Mouse (Mus musculus) heart, embryonic 10.5 days (tissue): ENCODE measurements around the gene Rgs6. TPM values are rescaled to one million over a fixed set of nuclear protein-coding genes. Genes with fewer than 3 reads are reported as not detected.

Experiments
- DNase-seq: peaks from one replicate; pipeline ENCODE4 v3.0.0-alpha.2; 2017; ENCODE audit warnings: low spot score
- H3K27ac ChIP-seq: fragments of 300-500 bp; sonication (generic); 2 replicates; pipeline ENCODE4 v1.5.1; 2016; ENCODE audit warnings: mild to moderate bottlenecking
- H3K27me3 ChIP-seq: fragments of 300-500 bp; sonication (generic); 2 replicates; pipeline ENCODE4 v1.6.1; 2016; ENCODE audit warnings: mild to moderate bottlenecking; ENCODE audit not compliant: poor library complexity, insufficient read depth, severe bottlenecking
- H3K36me3 ChIP-seq: fragments of 300-500 bp; sonication (generic); 2 replicates; pipeline ENCODE4 v1.6.1; 2016; ENCODE audit warnings: mild to moderate bottlenecking, moderate library complexity
- H3K4me1 ChIP-seq: fragments of 300-500 bp; sonication (generic); 2 replicates; pipeline ENCODE4 v1.6.1; 2016; ENCODE audit warnings: mild to moderate bottlenecking
- H3K4me3 ChIP-seq: fragments of 300-500 bp; sonication (generic); 2 replicates; pipeline ENCODE4 v1.5.1; 2016; ENCODE audit warnings: mild to moderate bottlenecking, moderate library complexity
- H3K9me3 ChIP-seq: fragments of 300-500 bp; sonication (generic); 2 replicates; pipeline ENCODE4 v1.6.1; 2016; ENCODE audit warnings: mild to moderate bottlenecking, moderate library complexity
- WGBS: fragments of 180-500 bp; shearing (Covaris S2); methylation state at CpG from one replicate; pipeline ENCODE4 v1.1.7; 2016; 5-methylcytosine and 5-hydroxymethylcytosine counted together
- polyA plus RNA-seq: library from polyadenylated mRNA; unstranded; fragments of >200 nt; fragmentation: Nextera tagmentation; extraction: Ambion mirVana; gene quantifications from 2 replicates; pipeline ENCODE4 v1.2.1, GENCODE M21; 2016

Rgs6 gene
- polyA plus RNA-seq, 1 experiment from 2014 or later = 8.3 TPM

DNA sequence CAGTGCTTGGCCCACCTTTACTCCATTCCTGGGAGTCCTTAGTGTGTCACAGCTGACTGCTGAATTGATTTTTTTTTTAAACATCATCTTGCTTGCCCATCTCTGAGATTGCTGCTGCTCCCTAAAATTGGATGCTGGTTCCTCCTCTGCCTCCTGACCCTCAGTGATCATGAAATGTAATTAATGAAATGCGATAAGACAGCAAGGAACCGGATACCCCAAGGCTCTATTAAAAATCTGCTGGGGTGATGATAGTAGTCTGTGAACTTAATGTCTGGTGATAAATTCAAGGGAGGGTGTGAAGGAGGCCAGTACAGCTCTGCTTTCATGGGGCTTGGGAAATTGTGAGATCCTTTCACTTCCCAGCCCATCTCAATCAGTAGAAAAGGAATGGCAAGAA, 489.4 kb downstream of the Rgs6 start:
- H3K27ac ChIP-seq = no peak overlapping the region
- 91% methylated on average over 2 of the region's 2 CpGs for WGBS
- H3K36me3 ChIP-seq = no peaks in the 10 kb centered on the region

GRCm38 (mm10) chr12:83083427-83083826, 495.3 kb downstream of the Rgs6 start:
- H3K4me1 ChIP-seq = peaks cover 31% of the 10 kb centered on the region
- H3K9me3 ChIP-seq = no peaks in the 10 kb centered on the region
- H3K27me3 ChIP-seq = no peaks in the 10 kb centered on the region
- DNase-seq = no peak
- WGBS = 83% methylated on average over 3 of the region's 4 CpGs
- H3K36me3 ChIP-seq = no peaks in the 10 kb centered on the region
- no peak overlapping the region for H3K27ac ChIP-seq
- H3K4me3 ChIP-seq = no peak overlapping the region

More for the DNA sequence above, 489.4 kb downstream of the Rgs6 start:
- no peaks in the 10 kb centered on the region for H3K27me3 ChIP-seq
- peaks cover 47% of the 10 kb centered on the region for H3K4me1 ChIP-seq
- no peak overlapping the region for H3K4me3 ChIP-seq
- no peaks in the 10 kb centered on the region for H3K9me3 ChIP-seq
- no peak for DNase-seq

- DNase-seq = no peak
- Histone ChIP-seq H3K27me3 (no peaks in the 10 kb centered on the region), H3K27ac (no peak overlapping the region), H3K4me1 (peaks cover 31% of the 10 kb centered on the region), H3K9me3 (no peaks in the 10 kb centered on the region), H3K4me3 (no peak overlapping the region), H3K36me3 (no peaks in the 10 kb centered on the region)
- WGBS = 88% methylated on average over 5 of the region's 5 CpGs
Measured at GRCm38 (mm10) chr12:83084614-83085013, 496.5 kb downstream of the Rgs6 start.

- no peak for DNase-seq
- 66% methylated on average over 4 of the region's 4 CpGs for WGBS
- Histone ChIP-seq H3K4me3 (no peak overlapping the region), H3K27me3 (no peaks in the 10 kb centered on the region), H3K27ac (peak overlapping the region; percentile 69), H3K9me3 (no peaks in the 10 kb centered on the region), H3K36me3 (no peaks in the 10 kb centered on the region), H3K4me1 (peaks cover 28% of the 10 kb centered on the region)
Measured at GRCm38 (mm10) chr12:83087010-83087409, 498.9 kb downstream of the Rgs6 start.

DNA sequence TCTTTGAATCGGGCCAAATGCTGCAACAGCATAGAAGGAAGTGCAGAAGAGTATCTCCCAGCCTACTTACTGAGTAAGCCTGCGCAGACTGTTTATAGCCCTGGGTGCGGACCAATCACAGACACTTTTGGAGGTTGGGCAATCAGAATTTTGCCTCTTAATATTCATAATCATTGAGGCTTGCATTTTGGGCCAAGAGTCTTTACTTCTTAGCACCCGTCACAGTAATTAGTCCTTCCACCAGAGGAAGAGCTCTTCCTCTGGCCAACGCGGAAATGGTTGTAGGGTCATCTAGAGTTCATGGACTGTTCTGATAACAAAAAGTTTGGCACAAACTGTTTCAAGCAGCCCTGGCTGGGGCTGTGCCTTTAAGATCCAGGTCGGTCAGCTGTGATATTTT, 499.5 kb downstream of the Rgs6 start:
- Histone ChIP-seq H3K4me3 (no peak overlapping the region), H3K27me3 (no peaks in the 10 kb centered on the region), H3K9me3 (no peaks in the 10 kb centered on the region), H3K27ac (peak overlapping the region; percentile 69), H3K4me1 (peaks cover 28% of the 10 kb centered on the region), H3K36me3 (no peaks in the 10 kb centered on the region)
- DNase-seq = no peak
- 43% methylated on average over 7 of the region's 7 CpGs for WGBS

DNA sequence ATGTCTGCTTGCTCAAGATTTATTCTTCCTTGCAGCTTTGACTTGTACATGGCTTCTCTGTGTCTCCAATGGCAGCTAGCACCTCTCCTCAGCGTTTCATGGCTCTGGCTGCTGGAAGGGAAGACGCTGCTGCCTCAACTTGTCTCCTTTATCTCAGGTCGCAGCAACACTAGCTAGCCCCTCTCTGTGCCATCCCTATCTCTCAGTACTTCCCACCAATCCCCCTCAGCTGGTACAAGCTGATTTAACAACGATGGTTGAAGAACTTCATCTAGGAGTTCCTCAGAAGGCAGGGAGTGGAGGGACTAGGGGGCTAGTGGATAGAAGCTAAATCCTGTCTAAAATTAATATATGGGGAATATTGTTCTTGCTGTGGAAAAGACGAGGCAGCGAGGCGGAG, 503.9 kb downstream of the Rgs6 start:
- H3K27ac ChIP-seq = no peak overlapping the region
- no peaks in the 10 kb centered on the region for H3K36me3 ChIP-seq
- H3K4me3 ChIP-seq = no peak overlapping the region
- 63% methylated on average over 7 of the region's 7 CpGs for WGBS
- DNase-seq = no peak
- no peaks in the 10 kb centered on the region for H3K27me3 ChIP-seq
- H3K9me3 ChIP-seq = no peaks in the 10 kb centered on the region
- peaks cover 17% of the 10 kb centered on the region for H3K4me1 ChIP-seq

GRCm38 (mm10) chr12:83097787-83098186, 509.7 kb downstream of the Rgs6 start:
- Histone ChIP-seq H3K9me3 (no peaks in the 10 kb centered on the region), H3K27ac (peak overlapping the region; percentile 32; the same call in 1 of the 2 replicates), H3K4me1 (peaks cover 34% of the 10 kb centered on the region), H3K27me3 (no peaks in the 10 kb centered on the region), H3K36me3 (no peaks in the 10 kb centered on the region), H3K4me3 (no peak overlapping the region)
- DNase-seq = no peak
- WGBS = 79% methylated on average over 1 of the region's 1 CpGs

DNA sequence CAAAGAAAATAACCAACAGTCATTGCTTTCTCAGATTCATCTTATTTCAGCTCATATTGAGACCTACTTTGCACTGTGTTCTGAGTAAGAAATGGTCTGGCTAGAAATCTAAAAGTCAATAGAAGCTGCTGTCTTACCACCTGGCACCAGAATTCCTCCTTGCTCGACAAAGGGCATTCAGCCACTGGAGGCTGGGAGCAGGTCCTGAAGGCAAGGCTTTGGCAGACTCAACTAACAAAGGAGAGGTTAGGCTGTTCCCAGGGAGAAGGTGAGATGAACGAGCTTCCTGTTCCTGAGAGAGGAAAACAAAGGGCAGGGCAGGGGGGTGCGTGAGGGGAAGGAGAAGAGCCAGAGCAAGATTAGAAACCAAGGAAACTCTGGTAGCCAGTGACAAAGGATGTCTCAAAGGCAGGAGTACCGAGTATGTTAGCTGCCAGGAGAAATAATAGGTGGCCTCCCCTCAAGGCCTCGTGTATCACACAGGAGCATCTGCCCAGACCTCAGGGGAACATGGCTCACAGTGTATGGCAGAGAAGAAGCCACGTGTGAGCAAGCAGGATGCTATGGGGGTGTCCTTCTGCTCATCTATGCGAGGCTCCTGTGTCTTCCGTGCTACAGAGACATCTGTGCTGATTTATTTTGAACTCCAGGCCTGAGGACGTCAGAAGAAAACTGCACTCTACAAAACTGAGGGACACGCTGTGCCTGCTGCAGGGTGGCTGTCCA, 510.7 kb downstream of the Rgs6 start:
- Histone ChIP-seq H3K9me3 (no peaks in the 10 kb centered on the region), H3K27ac (peak overlapping the region; percentile 67), H3K4me3 (no peak overlapping the region), H3K4me1 (peaks cover 34% of the 10 kb centered on the region), H3K27me3 (no peaks in the 10 kb centered on the region), H3K36me3 (no peaks in the 10 kb centered on the region)
- 53% methylated on average over 10 of the region's 10 CpGs for whole genome bisulfite sequencing
- DNase-seq = no peak

GRCm38 (mm10) chr12:83099920-83100319, 511.8 kb downstream of the Rgs6 start:
- Histone ChIP-seq H3K36me3 (no peaks in the 10 kb centered on the region), H3K4me3 (no peak overlapping the region), H3K27ac (peak overlapping the region; percentile 77), H3K4me1 (peaks cover 34% of the 10 kb centered on the region), H3K9me3 (no peaks in the 10 kb centered on the region), H3K27me3 (no peaks in the 10 kb centered on the region)
- 83% methylated on average over 2 of the region's 2 CpGs for WGBS
- no peak for DNase-seq

GRCm38 (mm10) chr12:83100413-83100812, 512.3 kb downstream of the Rgs6 start:
- WGBS = 50% methylated on average over 9 of the region's 9 CpGs
- Histone ChIP-seq H3K27me3 (no peaks in the 10 kb centered on the region), H3K4me1 (peaks cover 34% of the 10 kb centered on the region), H3K4me3 (no peak overlapping the region), H3K36me3 (no peaks in the 10 kb centered on the region), H3K9me3 (no peaks in the 10 kb centered on the region), H3K27ac (peak overlapping the region; percentile 77)
- no peak for DNase-seq

DNA sequence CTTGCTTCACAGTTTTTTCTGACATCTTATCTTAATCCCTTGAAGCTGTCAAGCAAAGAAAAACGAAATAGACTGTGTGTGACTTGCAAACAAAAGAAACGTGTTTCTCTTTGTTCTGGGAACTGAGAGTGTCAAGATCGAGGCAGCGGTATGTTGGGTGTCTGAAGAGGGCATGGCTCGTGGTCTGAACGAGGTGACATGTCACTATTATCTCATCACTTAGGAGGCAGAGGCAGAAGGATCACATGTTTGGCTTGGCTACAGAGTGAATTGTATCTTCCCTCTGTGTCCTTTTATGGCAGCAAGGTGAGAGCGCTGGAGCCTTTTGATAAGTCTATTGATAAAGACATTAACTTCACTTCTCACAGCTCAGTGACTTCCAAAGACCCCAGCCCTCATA, 512.8 kb downstream of the Rgs6 start:
- Histone ChIP-seq H3K4me1 (peaks cover 37% of the 10 kb centered on the region), H3K27ac (peak overlapping the region; percentile 77; the same call in 1 of the 2 replicates), H3K36me3 (no peaks in the 10 kb centered on the region), H3K27me3 (no peaks in the 10 kb centered on the region), H3K4me3 (no peak overlapping the region), H3K9me3 (no peaks in the 10 kb centered on the region)
- 31% methylated on average over 7 of the region's 7 CpGs for WGBS
- no peak for DNase-seq

DNA sequence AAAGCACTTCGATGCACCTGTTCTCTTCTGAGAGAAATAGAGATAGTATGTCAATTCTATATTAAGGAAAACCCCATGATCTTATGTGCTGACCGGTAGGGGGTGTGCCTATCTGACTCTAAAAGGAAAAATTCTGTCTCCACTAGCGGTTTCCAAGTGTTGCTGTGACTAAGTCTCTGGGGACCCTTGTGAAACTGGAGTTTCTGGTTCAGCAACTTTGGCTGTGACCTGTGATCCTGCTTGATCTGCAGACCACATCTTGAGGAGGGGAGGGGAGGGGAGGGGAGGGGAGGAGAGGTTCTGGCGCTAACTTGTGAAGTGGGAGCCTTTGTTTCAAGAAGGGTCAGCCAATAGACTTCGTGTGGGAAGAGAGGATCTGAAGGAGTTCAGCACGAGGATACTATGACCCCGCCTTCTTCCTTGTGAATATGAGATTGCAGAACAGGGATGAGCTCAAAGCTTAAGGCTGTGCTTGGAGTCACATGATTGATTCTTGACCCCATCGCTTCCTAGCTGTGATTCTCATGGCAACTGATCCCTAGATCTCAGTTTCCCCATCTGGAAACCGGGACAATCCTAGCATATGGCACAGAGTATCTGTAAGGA, 517.5 kb downstream of the Rgs6 start:
- Histone ChIP-seq H3K4me3 (no peak overlapping the region), H3K27ac (0 out of 2 replicates have a peak overlapping the region, but pooled peaks have one; percentile 38), H3K27me3 (no peaks in the 10 kb centered on the region), H3K36me3 (no peaks in the 10 kb centered on the region), H3K9me3 (no peaks in the 10 kb centered on the region), H3K4me1 (peaks cover 24% of the 10 kb centered on the region)
- DNase-seq = no peak
- 53% methylated on average over 9 of the region's 9 CpGs for WGBS

GRCm38 (mm10) chr12:83106120-83106517, 518.0 kb downstream of the Rgs6 start:
- Histone ChIP-seq H3K9me3 (no peaks in the 10 kb centered on the region), H3K27me3 (no peaks in the 10 kb centered on the region), H3K36me3 (no peaks in the 10 kb centered on the region), H3K4me1 (peaks cover 22% of the 10 kb centered on the region), H3K27ac (0 out of 2 replicates have a peak overlapping the region, but pooled peaks have one; percentile 38), H3K4me3 (no peak overlapping the region)
- 48% methylated on average over 5 of the region's 5 CpGs for WGBS
- DNase-seq = no peak
